Mouse (Mus musculus) liver, embryonic 12.5 days (tissue): ENCODE data around the gene Tnfaip6. TPM values are rescaled to one million over a fixed set of nuclear protein-coding genes. Genes with fewer than 3 reads are reported as not detected.
A peak's percentile ranks its signal among the peaks of the same experiment; 100 is the strongest.

Experiments used
- ATAC-seq: fragments of 200-750 bp; cut with Nextera tagmentation; 2 replicates; pipeline ENCODE4 v1.8.0; 2017; ENCODE audit warnings: moderate number of reproducible peaks, mild to moderate bottlenecking, moderate library complexity
- H3K27ac ChIP-seq: fragments of 300-500 bp; sonication (generic); 2 replicates; pipeline ENCODE4 v1.5.1; 2016; ENCODE audit warnings: mild to moderate bottlenecking
- H3K27me3 ChIP-seq: fragments of 300-500 bp; sonication (generic); replicated peaks from 2 replicates; pipeline ENCODE4 v1.6.1; 2016; ENCODE audit warnings: mild to moderate bottlenecking, moderate library complexity
- H3K36me3 ChIP-seq: fragments of 300-500 bp; sonication (generic); 2 replicates; pipeline ENCODE4 v1.6.1; 2016; ENCODE audit warnings: mild to moderate bottlenecking, moderate library complexity
- H3K4me1 ChIP-seq: fragments of 300-500 bp; sonication (generic); 2 replicates; pipeline ENCODE4 v1.6.1; 2016
- H3K4me2 ChIP-seq: fragments of 300-500 bp; sonication (generic); 2 replicates; pipeline ENCODE4 v1.6.1; 2016; ENCODE audit warnings: mild to moderate bottlenecking, moderate library complexity
- H3K4me3 ChIP-seq: fragments of 300-500 bp; sonication (generic); 2 replicates; pipeline ENCODE4 v1.5.1; 2016; ENCODE audit warnings: mild to moderate bottlenecking, moderate library complexity
- H3K9ac ChIP-seq: fragments of 300-500 bp; sonication (generic); 2 replicates; pipeline ENCODE4 v1.6.1; 2016; ENCODE audit warnings: mild to moderate bottlenecking, moderate library complexity
- H3K9me3 ChIP-seq: fragments of 300-500 bp; sonication (generic); replicated peaks from 2 replicates; pipeline ENCODE4 v1.6.1; 2016; ENCODE audit warnings: mild to moderate bottlenecking, moderate library complexity
- WGBS: fragments of 180-500 bp; shearing (Covaris S2); methylation state at CpG from one replicate; pipeline ENCODE4 v1.1.7; 2016; ENCODE audit not compliant: insufficient replicate concordance; 5-methylcytosine and 5-hydroxymethylcytosine counted together
- polyA plus RNA-seq: library from polyadenylated mRNA; unstranded; fragments of >200 nt; fragmentation: Nextera tagmentation; extraction: Ambion mirVana; gene quantifications from 2 replicates; pipeline ENCODE4 v1.2.1, GENCODE M21; 2016

The Tnfaip6 gene
- polyA plus RNA-seq, 1 experiment from 2014 or later = 0.45 TPM

GRCm38 (mm10) chr2:52034601-52035000 is 3.2 kb upstream of the Tnfaip6 start:
- Histone ChIP-seq H3K4me2 (no peak overlapping the region), H3K27me3 (peaks cover 28% of the 10 kb centered on the region), H3K4me1 (no peaks in the 10 kb centered on the region), H3K9ac (no peak overlapping the region), H3K9me3 (no peaks in the 10 kb centered on the region), H3K36me3 (no peaks in the 10 kb centered on the region), H3K4me3 (no peak overlapping the region), H3K27ac (no peak overlapping the region)
- no peak for ATAC-seq
- 79% methylated on average over 4 of the region's 4 CpGs for WGBS

GRCm38 (mm10) chr2:52035144-52035543 is 2.7 kb upstream of the Tnfaip6 start:
- no peak overlapping the region for H3K27ac ChIP-seq
- WGBS = 53% methylated on average over 4 of the region's 4 CpGs
- no peak for ATAC-seq

GRCm38 (mm10) chr2:52036929-52037595 is 747 bp upstream of the Tnfaip6 start:
- H3K36me3 ChIP-seq = no peaks in the 10 kb centered on the region
- no peak overlapping the region for H3K27ac ChIP-seq
- no peaks in the 10 kb centered on the region for H3K9me3 ChIP-seq
- peak overlapping the region; percentile 54 for H3K4me2 ChIP-seq
- 53% methylated on average over 8 of the region's 11 CpGs for WGBS
- H3K4me3 ChIP-seq = peak overlapping the region; percentile 34; the same call in 1 of the 2 replicates
- peaks cover 29% of the 10 kb centered on the region for H3K27me3 ChIP-seq
- no peak overlapping the region for H3K9ac ChIP-seq
- no peak for ATAC-seq
- no peaks in the 10 kb centered on the region for H3K4me1 ChIP-seq

More at GRCm38 (mm10) chr2:52035144-52035543, 2.7 kb upstream of the Tnfaip6 start:
- H3K4me1 ChIP-seq = no peaks in the 10 kb centered on the region
- no peak overlapping the region for H3K4me3 ChIP-seq
- no peak overlapping the region for H3K9ac ChIP-seq
- H3K36me3 ChIP-seq = no peaks in the 10 kb centered on the region
- H3K9me3 ChIP-seq = no peaks in the 10 kb centered on the region
- H3K4me2 ChIP-seq = no peak overlapping the region
- peaks cover 29% of the 10 kb centered on the region for H3K27me3 ChIP-seq

GRCm38 (mm10) chr2:52038558-52038957 is 749 bp downstream of the Tnfaip6 start:
- H3K27me3 ChIP-seq = peaks cover 29% of the 10 kb centered on the region
- WGBS = 52% methylated on average over 5 of the region's 5 CpGs
- H3K9me3 ChIP-seq = no peaks in the 10 kb centered on the region
- ATAC-seq = no peak
- no peaks in the 10 kb centered on the region for H3K36me3 ChIP-seq
- no peak overlapping the region for H3K27ac ChIP-seq
- no peak overlapping the region for H3K9ac ChIP-seq
- no peaks in the 10 kb centered on the region for H3K4me1 ChIP-seq
- no peak overlapping the region for H3K4me3 ChIP-seq
- no peak overlapping the region for H3K4me2 ChIP-seq

- WGBS = 57% methylated on average over 8 of the region's 8 CpGs
- Histone ChIP-seq H3K4me2 (no peak overlapping the region), H3K36me3 (no peaks in the 10 kb centered on the region)
Observed at GRCm38 (mm10) chr2:52039083-52039801, 1.4 kb downstream of the Tnfaip6 start.

GRCm38 (mm10) chr2:52042132-52042531 is 4.3 kb downstream of the Tnfaip6 start:
- H3K4me3 ChIP-seq = no peak overlapping the region
- H3K4me2 ChIP-seq = no peak overlapping the region
- WGBS = 74% methylated on average over 3 of the region's 3 CpGs
- H3K27ac ChIP-seq = no peak overlapping the region
- peaks cover 20% of the 10 kb centered on the region for H3K27me3 ChIP-seq
- H3K9ac ChIP-seq = no peak overlapping the region
- no peaks in the 10 kb centered on the region for H3K36me3 ChIP-seq
- no peak for ATAC-seq
- H3K9me3 ChIP-seq = no peaks in the 10 kb centered on the region
- no peaks in the 10 kb centered on the region for H3K4me1 ChIP-seq

More at GRCm38 (mm10) chr2:52039083-52039801, 1.4 kb downstream of the Tnfaip6 start:
- H3K4me1 ChIP-seq = no peaks in the 10 kb centered on the region
- H3K4me3 ChIP-seq = no peak overlapping the region
- no peak overlapping the region for H3K27ac ChIP-seq
- peaks cover 29% of the 10 kb centered on the region for H3K27me3 ChIP-seq
- H3K9me3 ChIP-seq = no peaks in the 10 kb centered on the region
- no peak overlapping the region for H3K9ac ChIP-seq
- ATAC-seq = no peak

- Histone ChIP-seq H3K9me3 (no peaks in the 10 kb centered on the region), H3K27me3 (peaks cover 16% of the 10 kb centered on the region), H3K27ac (no peak overlapping the region), H3K36me3 (no peaks in the 10 kb centered on the region), H3K9ac (no peak overlapping the region), H3K4me1 (no peaks in the 10 kb centered on the region), H3K4me2 (no peak overlapping the region), H3K4me3 (no peak overlapping the region)
- no peak for ATAC-seq
- WGBS = 52% methylated on average over 5 of the region's 5 CpGs
Observed at GRCm38 (mm10) chr2:52042714-52043113, 4.9 kb downstream of the Tnfaip6 start.

GRCm38 (mm10) chr2:52043485-52043884 is 5.7 kb downstream of the Tnfaip6 start:
- WGBS = 80% methylated on average over 11 of the region's 11 CpGs
- Histone ChIP-seq H3K9ac (no peak overlapping the region), H3K4me2 (no peak overlapping the region), H3K4me1 (no peaks in the 10 kb centered on the region), H3K27ac (no peak overlapping the region), H3K36me3 (no peaks in the 10 kb centered on the region), H3K27me3 (peaks cover 10% of the 10 kb centered on the region), H3K9me3 (no peaks in the 10 kb centered on the region), H3K4me3 (no peak overlapping the region)
- no peak for ATAC-seq

GRCm38 (mm10) chr2:52046032-52046431 is 8.2 kb downstream of the Tnfaip6 start:
- ATAC-seq = no peak
- Histone ChIP-seq H3K9ac (no peak overlapping the region), H3K4me2 (no peak overlapping the region), H3K27ac (no peak overlapping the region), H3K27me3 (no peaks in the 10 kb centered on the region), H3K4me1 (no peaks in the 10 kb centered on the region), H3K4me3 (no peak overlapping the region), H3K36me3 (no peaks in the 10 kb centered on the region), H3K9me3 (no peaks in the 10 kb centered on the region)
- 63% methylated on average over 5 of the region's 5 CpGs for WGBS

GRCm38 (mm10) chr2:52050823-52051222 is 13.0 kb downstream of the Tnfaip6 start:
- no peak overlapping the region for H3K4me2 ChIP-seq
- no peak overlapping the region for H3K9ac ChIP-seq
- no peaks in the 10 kb centered on the region for H3K27me3 ChIP-seq
- ATAC-seq = no peak
- H3K36me3 ChIP-seq = no peaks in the 10 kb centered on the region
- 77% methylated on average over 11 of the region's 11 CpGs for WGBS
- H3K4me1 ChIP-seq = no peaks in the 10 kb centered on the region
- H3K9me3 ChIP-seq = no peaks in the 10 kb centered on the region
- H3K27ac ChIP-seq = no peak overlapping the region
- no peak overlapping the region for H3K4me3 ChIP-seq

GRCm38 (mm10) chr2:52052335-52052734 is 14.5 kb downstream of the Tnfaip6 start:
- no peak overlapping the region for H3K9ac ChIP-seq
- H3K4me2 ChIP-seq = no peak overlapping the region
- WGBS = 72% methylated on average over 4 of the region's 4 CpGs
- no peak overlapping the region for H3K27ac ChIP-seq
- H3K4me3 ChIP-seq = no peak overlapping the region
- H3K4me1 ChIP-seq = no peaks in the 10 kb centered on the region
- no peaks in the 10 kb centered on the region for H3K9me3 ChIP-seq
- no peaks in the 10 kb centered on the region for H3K36me3 ChIP-seq
- H3K27me3 ChIP-seq = no peaks in the 10 kb centered on the region
- ATAC-seq = no peak

GRCm38 (mm10) chr2:52053502-52053901 is 15.7 kb downstream of the Tnfaip6 start:
- no peak overlapping the region for H3K27ac ChIP-seq
- no peaks in the 10 kb centered on the region for H3K36me3 ChIP-seq
- no peaks in the 10 kb centered on the region for H3K27me3 ChIP-seq
- no peak for ATAC-seq
- no peaks in the 10 kb centered on the region for H3K4me1 ChIP-seq
- no peak overlapping the region for H3K4me3 ChIP-seq
- no peak overlapping the region for H3K4me2 ChIP-seq
- no peaks in the 10 kb centered on the region for H3K9me3 ChIP-seq
- no peak overlapping the region for H3K9ac ChIP-seq
- 36% methylated on average over 5 of the region's 5 CpGs for WGBS
